In genomic region chr14:103754041-103754440, GRCm38 (mm10) we compare ENCODE assay signal across 18 mouse cellular contexts.
"Had no signal": no experiment of that assay in that cellular context is flagged by ENCODE, and none has a peak within 500 bp of the region (broad histone marks: within the 10 kb centered on the region; RNA-seq: fewer than 3 reads in every experiment).

No protein-coding gene starts in this region.

- ATAC-seq: liver, embryonic 12.5 days had no signal

- H3K27me3 ChIP-seq: limb, embryonic 13.5 days; liver, embryonic 12.5 days; liver, embryonic 15.5 days had no signal

- H3K9ac ChIP-seq: limb, embryonic 13.5 days; liver, embryonic 12.5 days; liver, embryonic 15.5 days had no signal

- H3K4me3 ChIP-seq: layer of hippocampus, adult 2 months; limb, embryonic 10.5 days; limb, embryonic 13.5 days; liver, embryonic 12.5 days; liver, embryonic 15.5 days had no signal

- H3K27ac ChIP-seq: kidney, postnatal 0 days; layer of hippocampus, adult 2 months; limb, embryonic 10.5 days; limb, embryonic 13.5 days; liver, embryonic 12.5 days; liver, embryonic 15.5 days had no signal

- H3K4me1 ChIP-seq: limb, embryonic 10.5 days; limb, embryonic 13.5 days; liver, embryonic 12.5 days; liver, embryonic 15.5 days had no signal

- H3K36me3 ChIP-seq: limb, embryonic 10.5 days; limb, embryonic 13.5 days; liver, embryonic 12.5 days; liver, embryonic 15.5 days had no signal

- H3K4me2 ChIP-seq: limb, embryonic 13.5 days; liver, embryonic 12.5 days; liver, embryonic 15.5 days; midbrain, embryonic 11.5 days had no signal

- H3K9me3 ChIP-seq: limb, embryonic 10.5 days; limb, embryonic 13.5 days; liver, embryonic 12.5 days; liver, embryonic 15.5 days had no signal

- DNase-seq: kidney, adult 18-20 months; kidney, adult 9 months; kidney, postnatal 25 days; layer of hippocampus, adult 9-11 months; liver; lung, adult 18-20 months; lung, postnatal 10 days; midbrain, embryonic 14.5 days; thymus, adult 2 months; thymus, postnatal 14 days; thymus, postnatal 4 days had no signal
